Mouse (Mus musculus): ENCODE measurements at regions not wholly inside any gene's neighbourhood (a gene's known extent, or its start where the extent isn't known, plus 50 kb on each side); places are given as distances from the start of the nearest gene placed in this dataset.

DNA sequence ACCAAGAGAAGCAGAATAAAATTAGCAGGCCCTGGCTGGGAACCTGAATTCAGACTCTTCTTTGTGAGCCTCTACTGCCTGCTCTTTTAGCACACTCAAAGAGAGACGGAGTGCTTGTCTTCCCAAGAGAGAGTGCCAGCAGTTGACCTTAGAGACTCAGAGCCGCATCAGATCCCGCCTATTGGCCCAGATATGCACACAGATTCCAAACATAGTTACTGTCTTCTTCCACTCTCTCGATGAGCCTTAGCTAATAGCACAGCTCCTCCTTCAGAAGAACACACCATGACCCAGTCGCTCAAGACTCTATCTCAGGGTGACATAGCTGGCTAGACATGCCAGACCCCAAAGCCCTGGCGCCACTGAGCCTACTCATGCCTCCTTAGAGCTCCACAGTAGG lies 139.8 kb downstream of the Fgf18 start:
- TF ChIP-seq CTCF (IDR thresholded peaks at IDR 0.05; ENCODE audit: control insufficient read depth, insufficient read depth, insufficient replicate concordance, low read depth, low read length) (no peak), POLR2A (IDR thresholded peaks at IDR 0.05; ENCODE audit: control insufficient read depth, low read depth, low read length) (no peak)
